Mouse (Mus musculus): ENCODE data around the gene Vsx1. TPM values are rescaled to one million over a fixed set of nuclear protein-coding genes. Genes with fewer than 3 reads are reported as not detected.

The Vsx1 gene
- polyA plus RNA-seq, 1 experiment from 2014 or later, result 0.06 TPM

DNA sequence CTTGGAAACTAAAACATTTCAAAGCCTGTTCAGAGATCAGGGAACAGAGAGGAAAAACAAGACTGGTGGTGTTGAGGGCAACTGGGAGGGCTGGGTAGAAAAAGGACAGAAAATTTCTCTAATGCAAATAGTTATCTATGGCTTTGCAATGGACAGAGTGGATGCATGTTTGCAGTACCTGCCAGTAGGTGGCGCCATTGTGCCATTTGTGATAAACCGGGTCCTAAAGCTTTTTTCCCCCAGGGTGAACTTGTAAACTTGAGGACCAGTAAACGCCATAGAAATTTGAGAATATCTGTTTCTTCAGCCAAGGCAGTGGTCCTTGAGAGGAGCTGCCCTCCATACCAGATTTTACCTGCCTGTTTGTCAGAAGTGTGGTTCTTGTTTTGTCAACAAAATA is 10.8 kb downstream of the Vsx1 start:
- H3K9me3 ChIP-seq, result no peaks in the 10 kb centered on the region
- no peak overlapping the region for H3K9ac ChIP-seq
- WGBS, result 3% methylated on average over 3 of the region's 3 CpGs
- H3K4me2 ChIP-seq, result no peak overlapping the region
- no peaks in the 10 kb centered on the region for H3K36me3 ChIP-seq (replicated peaks)
- H3K27ac ChIP-seq, result no peak overlapping the region
- peaks cover 6% of the 10 kb centered on the region; the same call in 1 of the 2 replicates for H3K27me3 ChIP-seq (replicated peaks)
- H3K4me1 ChIP-seq, result no peaks in the 10 kb centered on the region
- ATAC-seq (replicated peaks), result no peak
- no peak overlapping the region for H3K4me3 ChIP-seq

GRCm38 (mm10) chr2:150675525-150675924 is 13.6 kb downstream of the Vsx1 start:
- H3K9ac ChIP-seq, result no peak overlapping the region
- ATAC-seq (replicated peaks), result no peak
- H3K9me3 ChIP-seq, result no peaks in the 10 kb centered on the region
- H3K4me2 ChIP-seq, result no peak overlapping the region
- H3K4me3 ChIP-seq, result no peak overlapping the region
- H3K4me1 ChIP-seq, result no peaks in the 10 kb centered on the region
- H3K27me3 ChIP-seq (replicated peaks), result peaks cover 6% of the 10 kb centered on the region; the same call in 1 of the 2 replicates
- 24% methylated on average over 1 of the region's 1 CpGs for WGBS
- H3K27ac ChIP-seq, result no peak overlapping the region
- H3K36me3 ChIP-seq (replicated peaks), result no peaks in the 10 kb centered on the region

DNA sequence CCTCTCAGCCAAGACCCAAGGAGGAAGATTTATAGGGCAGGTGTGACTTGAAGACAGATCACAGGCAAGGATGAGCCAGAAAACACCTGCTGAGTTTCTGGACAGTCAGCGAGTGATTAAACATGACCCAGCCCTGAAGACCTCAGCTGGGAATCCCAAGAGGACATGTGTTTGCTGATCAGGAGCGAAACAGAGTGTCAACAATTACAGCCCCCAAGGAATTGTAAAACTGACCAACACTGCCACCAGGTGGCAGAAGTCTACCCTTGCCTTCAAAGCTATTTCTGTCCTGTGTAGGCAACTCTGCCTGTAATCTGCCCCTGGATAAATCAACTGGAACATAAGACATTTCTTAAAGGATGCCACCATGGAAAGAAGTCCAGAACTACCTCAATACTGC is 14.3 kb downstream of the Vsx1 start:
- WGBS, result 0% methylated on average over 2 of the region's 2 CpGs
- H3K27me3 ChIP-seq (replicated peaks), result peaks cover 6% of the 10 kb centered on the region; the same call in 1 of the 2 replicates
- H3K9ac ChIP-seq, result no peak overlapping the region
- H3K4me3 ChIP-seq, result no peak overlapping the region
- no peaks in the 10 kb centered on the region for H3K4me1 ChIP-seq
- H3K4me2 ChIP-seq, result no peak overlapping the region
- no peaks in the 10 kb centered on the region for H3K9me3 ChIP-seq
- H3K27ac ChIP-seq, result no peak overlapping the region
- peak; percentile 78 for ATAC-seq (replicated peaks)
- no peaks in the 10 kb centered on the region for H3K36me3 ChIP-seq (replicated peaks)

GRCm38 (mm10) chr2:150673929-150674328 is 15.2 kb downstream of the Vsx1 start:
- Histone ChIP-seq H3K36me3 (replicated peaks) (no peaks in the 10 kb centered on the region), H3K9me3 (no peaks in the 10 kb centered on the region), H3K4me3 (no peak overlapping the region), H3K27me3 (replicated peaks) (peaks cover 9% of the 10 kb centered on the region; the same call in 1 of the 2 replicates), H3K4me1 (no peaks in the 10 kb centered on the region), H3K9ac (no peak overlapping the region), H3K4me2 (no peak overlapping the region), H3K27ac (no peak overlapping the region)
- WGBS, result 83% methylated on average over 11 of the region's 11 CpGs
- ATAC-seq (replicated peaks), result 0 out of 2 replicates have a peak, but pooled peaks have one; percentile 38

GRCm38 (mm10) chr2:150671609-150672290 is 17.4 kb downstream of the Vsx1 start:
- Histone ChIP-seq H3K27me3 (replicated peaks) (0 out of 2 replicates have a peak, but pooled peaks cover 3% of the 10 kb centered on the region), H3K4me3 (no peak overlapping the region), H3K4me2 (no peak overlapping the region), H3K27ac (no peak overlapping the region), H3K9me3 (no peaks in the 10 kb centered on the region), H3K36me3 (replicated peaks) (no peaks in the 10 kb centered on the region), H3K9ac (no peak overlapping the region), H3K4me1 (peaks cover 11% of the 10 kb centered on the region)
- WGBS, result 88% methylated on average over 8 of the region's 8 CpGs
- ATAC-seq (replicated peaks), result no peak

GRCm38 (mm10) chr2:150670926-150671325 is 18.2 kb downstream of the Vsx1 start:
- 0 out of 2 replicates have a peak, but pooled peaks cover 3% of the 10 kb centered on the region for H3K27me3 ChIP-seq (replicated peaks)

GRCm38 (mm10) chr2:150669454-150670045 is 19.6 kb downstream of the Vsx1 start:
- peaks cover 11% of the 10 kb centered on the region for H3K4me1 ChIP-seq
- ATAC-seq (replicated peaks), result no peak
- 0 out of 2 replicates have a peak, but pooled peaks cover 3% of the 10 kb centered on the region for H3K27me3 ChIP-seq (replicated peaks)
- WGBS, result 88% methylated on average over 2 of the region's 2 CpGs
- H3K36me3 ChIP-seq (replicated peaks), result no peaks in the 10 kb centered on the region
- H3K9me3 ChIP-seq, result no peaks in the 10 kb centered on the region
- no peak overlapping the region for H3K4me2 ChIP-seq
- no peak overlapping the region for H3K4me3 ChIP-seq
- H3K9ac ChIP-seq, result no peak overlapping the region
- no peak overlapping the region for H3K27ac ChIP-seq

More at GRCm38 (mm10) chr2:150670926-150671325, 18.2 kb downstream of the Vsx1 start:
- 89% methylated on average over 1 of the region's 1 CpGs for WGBS
- no peaks in the 10 kb centered on the region for H3K36me3 ChIP-seq (replicated peaks)
- H3K9me3 ChIP-seq, result no peaks in the 10 kb centered on the region
- no peak overlapping the region for H3K4me2 ChIP-seq
- peaks cover 11% of the 10 kb centered on the region for H3K4me1 ChIP-seq
- no peak for ATAC-seq (replicated peaks)
- no peak overlapping the region for H3K4me3 ChIP-seq
- no peak overlapping the region for H3K27ac ChIP-seq
- no peak overlapping the region for H3K9ac ChIP-seq

GRCm38 (mm10) chr2:150668956-150669355 is 20.2 kb downstream of the Vsx1 start:
- no peak overlapping the region for H3K9ac ChIP-seq
- 0 out of 2 replicates have a peak, but pooled peaks cover 3% of the 10 kb centered on the region for H3K27me3 ChIP-seq (replicated peaks)
- no peaks in the 10 kb centered on the region for H3K9me3 ChIP-seq
- no peak overlapping the region for H3K27ac ChIP-seq
- H3K36me3 ChIP-seq (replicated peaks), result no peaks in the 10 kb centered on the region
- peaks cover 11% of the 10 kb centered on the region for H3K4me1 ChIP-seq
- no peak overlapping the region for H3K4me3 ChIP-seq
- ATAC-seq (replicated peaks), result no peak
- H3K4me2 ChIP-seq, result peak overlapping the region; percentile 85; the same call in 1 of the 2 replicates
- WGBS, result 90% methylated on average over 5 of the region's 5 CpGs

- WGBS, result 3% methylated on average over 56 of the region's 61 CpGs
Observed at GRCm38 (mm10) chr2:150667820-150668766, 21.1 kb downstream of the Vsx1 start, which contains the start of gene Acss1. TSS of gene Acss1 (minus strand) at chr2:150668500.

GRCm38 (mm10) chr2:150667065-150667819 is 21.9 kb downstream of the Vsx1 start:
- no peaks in the 10 kb centered on the region for H3K36me3 ChIP-seq (replicated peaks)
- 0 out of 2 replicates have a peak, but pooled peaks cover 3% of the 10 kb centered on the region for H3K27me3 ChIP-seq (replicated peaks)
- ATAC-seq (replicated peaks), result peak; percentile 59
- H3K27ac ChIP-seq, result peak overlapping the region; percentile 46
- no peaks in the 10 kb centered on the region for H3K9me3 ChIP-seq
- H3K4me1 ChIP-seq, result peaks cover 11% of the 10 kb centered on the region
- H3K4me3 ChIP-seq, result peak overlapping the region; percentile 75
- peak overlapping the region; percentile 63 for H3K9ac ChIP-seq
- WGBS, result 4% methylated on average over 17 of the region's 17 CpGs
- H3K4me2 ChIP-seq, result peak overlapping the region; percentile 85

More at GRCm38 (mm10) chr2:150667820-150668766, 21.1 kb downstream of the Vsx1 start, which contains the start of gene Acss1:
- no peaks in the 10 kb centered on the region for H3K36me3 ChIP-seq (replicated peaks)
- peak; percentile 81 for ATAC-seq (replicated peaks)
- peak within 1 kb of the TSS; percentile 46 for H3K27ac ChIP-seq
- H3K4me2 ChIP-seq, result peak within 1 kb of the TSS; percentile 85
- peak within 1 kb of the TSS; percentile 63 for H3K9ac ChIP-seq
- H3K27me3 ChIP-seq (replicated peaks), result 0 out of 2 replicates have a peak, but pooled peaks cover 3% of the 10 kb centered on the region
- H3K4me1 ChIP-seq, result peaks cover 11% of the 10 kb centered on the region
- no peaks in the 10 kb centered on the region for H3K9me3 ChIP-seq
- H3K4me3 ChIP-seq, result peak within 1 kb of the TSS; percentile 75

DNA sequence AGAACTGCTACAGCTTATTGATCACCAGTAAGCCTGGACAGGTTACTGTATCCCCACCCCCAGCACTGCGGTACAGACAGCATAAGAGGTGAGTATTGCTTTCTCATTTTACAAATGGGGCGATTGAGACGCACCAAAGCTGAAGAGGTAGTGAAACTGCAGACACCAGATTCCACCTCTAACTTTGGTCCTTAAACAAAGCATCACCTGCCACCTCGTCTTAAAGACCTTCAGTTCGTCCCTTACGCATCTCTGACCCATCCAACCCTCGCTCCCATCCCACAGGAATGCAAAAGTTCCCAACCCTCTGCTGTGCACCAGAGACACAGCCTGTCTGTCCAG is 22.5 kb downstream of the Vsx1 start:
- WGBS, result 52% methylated on average over 7 of the region's 7 CpGs
- peak overlapping the region; percentile 5; the same call in 1 of the 2 replicates for H3K9ac ChIP-seq
- no peak overlapping the region for H3K27ac ChIP-seq

More for the DNA sequence above, 22.5 kb downstream of the Vsx1 start:
- Histone ChIP-seq H3K4me2 (peak overlapping the region; percentile 85), H3K9me3 (no peaks in the 10 kb centered on the region), H3K27me3 (replicated peaks) (0 out of 2 replicates have a peak, but pooled peaks cover 3% of the 10 kb centered on the region), H3K4me1 (peaks cover 11% of the 10 kb centered on the region), H3K4me3 (peak overlapping the region; percentile 75), H3K36me3 (replicated peaks) (no peaks in the 10 kb centered on the region)
- ATAC-seq (replicated peaks), result no peak

Measured in midbrain, embryonic 15.5 days (tissue).